Mouse (Mus musculus) CH12.LX (cell line): Measurements from ENCODE around the gene Rasl11b.

Experiments
- CHD1 ChIP-seq: IDR thresholded peaks from 2 replicates; pipeline ENCODE4 v1.6.1; 2012; ENCODE audit warnings: low read depth, low read length, improper control_type of control experiment, inconsistent platforms
- CTCF ChIP-seq, 2 experiments: IDR thresholded peaks in 1 of 2; conservative IDR thresholded peaks in 1 of 2; 2 replicates each; pipeline ENCODE4 v1.5.1; 2011 to 2012; ENCODE audit warnings: low read depth in 2 of 2, low read length in 2 of 2, improper control_type of control experiment in 1 of 2, inconsistent platforms in 1 of 2, mild to moderate bottlenecking in 1 of 2, moderate library complexity in 1 of 2
- EP300 ChIP-seq: IDR thresholded peaks from 2 replicates; pipeline ENCODE4 v1.6.1; 2011; ENCODE audit warnings: low read length, improper control_type of control experiment
- POLR2A ChIP-seq: IDR thresholded peaks from 2 replicates; pipeline ENCODE4 v1.6.1; 2011; ENCODE audit warnings: low read depth, mild to moderate bottlenecking, improper control_type of control experiment, low read length
- RAD21 ChIP-seq: IDR thresholded peaks from 2 replicates; pipeline ENCODE4 v1.6.1; 2011; ENCODE audit warnings: low read depth, mild to moderate bottlenecking, low read length, improper control_type of control experiment, moderate library complexity
- SIN3A ChIP-seq: IDR thresholded peaks from 2 replicates; pipeline ENCODE4 v1.6.1; 2012; ENCODE audit warnings: low read length, improper control_type of control experiment, inconsistent platforms
- TCF12 ChIP-seq: IDR thresholded peaks from 2 replicates; pipeline ENCODE4 v1.6.1; 2014; ENCODE audit warnings: low read depth, mild to moderate bottlenecking, inconsistent platforms, low read length, improper control_type of control experiment
- USF1 ChIP-seq: IDR thresholded peaks from 2 replicates; pipeline ENCODE4 v1.6.1; 2014; ENCODE audit warnings: low read depth, mild to moderate bottlenecking, inconsistent platforms, low read length, improper control_type of control experiment

- no peak for TF ChIP-seq USF1
- TF ChIP-seq POLR2A = no peak
- no peak for TF ChIP-seq RAD21
- no peak for TF ChIP-seq EP300
- TF ChIP-seq CTCF (conservative IDR thresholded peaks at IDR 0.05 in 1 of 2, IDR thresholded peaks at IDR 0.05 in 1 of 2; ENCODE audit: low read depth in 2 of 2, low read length in 2 of 2) = no peak
- no peak for TF ChIP-seq TCF12
- TF ChIP-seq CHD1 = no peak
- TF ChIP-seq SIN3A = no peak
These were observed 5.4 kb downstream of the Rasl11b start for GRCm38 (mm10) chr5:74200481-74200880.
